Mouse (Mus musculus) inflammation-experienced regulatory T-cells, adult 6 months (primary cell): ENCODE data around the gene Nr1h3. TPM values are rescaled to one million over a fixed set of nuclear protein-coding genes. Genes with fewer than 3 reads are reported as not detected.

ENCODE experiments used
- ATAC-seq: one replicate; pipeline ENCODE4 v1.8.0; 2017
- polyA plus RNA-seq, 3 experiments: library from polyadenylated mRNA; unstranded; fragments of 100-300 nt; shearing (Covaris generic); gene quantifications; one replicate each; pipeline ENCODE4 v1.2.1; 2017

Gene Nr1h3
- polyA plus RNA-seq, 3 experiments from 2014 or later: 0.33 to 2.8 (median 1.4) TPM

DNA sequence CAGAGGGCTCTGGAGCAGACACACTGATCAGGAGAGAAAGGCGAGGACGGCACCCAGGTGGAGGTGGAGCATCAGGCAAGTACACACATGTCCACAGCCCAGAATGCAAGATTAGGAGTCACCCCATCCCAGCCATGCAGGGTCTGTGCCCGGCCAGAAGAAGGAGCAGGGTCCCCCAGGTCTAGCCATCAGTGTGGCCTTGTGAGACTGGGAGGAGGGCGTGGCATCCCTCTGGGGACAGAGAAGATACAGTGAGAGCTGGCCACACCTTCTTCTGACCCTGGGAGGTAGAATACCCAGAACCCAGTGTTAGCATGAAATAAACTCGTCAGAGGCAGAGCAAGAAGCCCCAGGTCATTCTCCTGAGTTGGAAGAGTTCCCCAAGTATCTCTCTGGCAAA lies 63.3 kb downstream of the Nr1h3 start:
- ATAC-seq: no peak

DNA sequence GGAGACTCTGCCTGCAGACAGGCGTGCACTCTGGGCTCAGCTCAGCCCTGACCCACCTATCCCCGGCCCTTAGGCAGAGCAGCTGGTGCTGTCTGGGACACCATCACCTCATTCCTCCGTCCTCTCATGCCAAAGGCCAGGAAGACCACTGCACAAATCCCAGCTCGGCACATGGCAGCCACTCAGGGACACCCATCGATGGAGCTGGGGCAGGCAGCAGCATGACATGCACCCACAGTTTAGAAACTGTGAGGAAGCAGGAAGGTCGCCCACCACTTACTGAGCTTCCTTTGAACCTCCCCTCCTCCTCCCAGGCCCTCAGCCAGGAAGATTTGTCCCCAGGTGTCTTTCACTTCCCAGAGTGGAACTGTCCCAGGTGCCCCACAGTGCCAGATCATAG lies 65.2 kb downstream of the Nr1h3 start:
- no peak for ATAC-seq

DNA sequence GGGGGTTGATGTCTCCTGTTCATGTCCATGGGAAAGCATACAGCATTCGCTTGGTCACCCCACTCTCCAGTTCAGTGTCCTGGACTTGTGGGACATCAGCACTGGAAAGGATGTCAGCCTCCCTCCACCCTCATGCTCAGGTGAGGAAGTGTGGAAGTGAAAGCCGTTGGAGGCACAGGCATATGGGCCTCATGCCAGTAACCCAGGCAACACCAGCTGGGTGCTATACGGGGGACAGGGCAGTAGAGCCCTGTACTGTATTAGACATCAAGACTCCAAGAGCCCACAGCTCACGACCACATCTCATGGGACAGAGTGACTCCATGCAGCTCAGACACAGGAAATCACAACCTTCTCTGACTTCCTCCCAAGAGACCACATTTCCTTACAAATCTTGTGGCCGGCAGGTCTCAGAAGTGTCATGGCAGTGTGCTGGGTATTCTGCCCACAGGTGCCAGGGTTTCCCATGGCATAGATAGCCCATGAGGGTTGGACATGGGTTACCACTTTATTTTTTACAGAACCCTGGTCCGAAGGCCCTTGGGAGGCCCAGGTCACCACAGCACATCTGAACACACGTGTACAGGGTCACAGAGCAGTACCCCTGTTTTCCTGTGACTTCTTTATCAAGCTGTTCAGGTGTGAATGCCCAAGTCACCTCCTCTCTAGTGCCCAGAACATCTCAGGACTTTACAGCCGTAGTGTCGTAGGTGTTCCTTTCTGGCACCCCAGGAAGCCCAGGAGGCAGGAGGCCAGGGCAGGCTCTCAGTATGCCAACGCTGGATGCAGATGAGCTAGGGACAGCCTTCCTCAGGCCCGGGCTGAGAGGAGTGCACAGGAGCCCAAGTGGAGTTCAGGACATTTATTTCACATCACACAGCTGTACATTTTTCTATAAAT lies 65.9 kb downstream of the Nr1h3 start:
- ATAC-seq: no peak

Other genes with a start within 250 kb of the Nr1h3 start
- 1 to 10 TPM; 2.0 to 4.7 (median 4.6) TPM for gene Rapsn, start 167.2 kb downstream of the Nr1h3 start, polyA plus RNA-seq
- gene Psmc3, start 148.8 kb downstream of the Nr1h3 start, polyA plus RNA-seq: 100 to 1,000 TPM; 197 to 219 (median 204) TPM
- gene Slc39a13, start 132.4 kb downstream of the Nr1h3 start, polyA plus RNA-seq: 10 to 100 TPM; 18.5 to 28.5 (median 23.3) TPM
- under 1 TPM in 1 of 3 experiments, not detected in 2; 0.68 TPM for gene Spi1, start 120.4 kb downstream of the Nr1h3 start, polyA plus RNA-seq
- gene Mybpc3, start 84.7 kb downstream of the Nr1h3 start, polyA plus RNA-seq: not detected
- gene Madd, start 19.0 kb downstream of the Nr1h3 start, polyA plus RNA-seq: 10 to 100 TPM; 58.0 to 78.6 (median 69.2) TPM
- 10 to 100 TPM; 13.3 to 18.2 (median 15.0) TPM for gene Acp2, start 51 bp upstream of the Nr1h3 start, polyA plus RNA-seq
- gene Ddb2, start 34.1 kb upstream of the Nr1h3 start, polyA plus RNA-seq: 10 to 100 TPM; 56.2 to 82.8 (median 75.2) TPM
- under 1 TPM in 1 of 3 experiments, not detected in 2; 0.98 TPM for gene Pacsin3, start 53.1 kb upstream of the Nr1h3 start, polyA plus RNA-seq
- 10 to 100 TPM; 73.7 to 97.8 (median 96.2) TPM for gene Arfgap2, start 62.1 kb upstream of the Nr1h3 start, polyA plus RNA-seq
- 10 to 100 TPM; 21.0 to 50.3 (median 48.7) TPM for gene 1110051M20Rik, start 241.9 kb upstream of the Nr1h3 start, polyA plus RNA-seq